Mouse (Mus musculus) common myeloid progenitor, adult 5-6 weeks (primary cell): ENCODE results near the gene Gm16513. TPM values are rescaled to one million over a fixed set of nuclear protein-coding genes. Genes with fewer than 3 reads are reported as not detected.
"Not testable (repeated sequence)": the region's sequence is repeated elsewhere in the genome, so short reads cannot be mapped to it uniquely, and the experiment has no call there.

ENCODE experiments used
- ATAC-seq: replicated peaks from 2 replicates; pipeline ENCODE4 v1.8.0; 2016; ENCODE audit warnings: low read depth, mild to moderate bottlenecking, moderate TSS enrichment, inconsistent platforms; ENCODE audit not compliant: poor library complexity, severe bottlenecking
- total RNA-seq: library from RNA; stranded (forward); fragments of 200-1000, 187-1606 nt; gene quantifications from 2 replicates; pipeline ENCODE4 v1.2.3, GENCODE M21; 2017

Gm16513 gene
- not detected in 2 replicates for total RNA-seq

DNA sequence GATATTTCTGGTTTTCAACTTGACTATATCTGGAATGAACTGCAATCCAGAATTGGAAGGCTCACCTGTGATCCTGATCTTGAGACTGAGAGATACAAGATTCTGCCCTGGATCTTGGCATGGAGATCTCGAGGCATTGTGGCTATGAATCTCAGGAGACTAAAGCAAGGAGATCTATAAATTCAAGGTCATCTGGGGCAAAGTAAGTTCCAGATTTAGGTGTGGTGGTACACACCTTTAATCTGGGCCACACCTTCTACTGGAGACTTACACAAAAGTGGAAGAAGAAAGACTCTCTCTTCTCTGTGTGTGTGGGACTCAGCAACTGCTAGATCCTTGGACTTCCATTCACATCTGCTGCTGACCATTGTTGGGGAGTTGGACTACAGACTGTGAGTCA, at the start of gene Gm16513:
TSS of gene Gm16513 (plus strand) at position 301 of the 400 bp plus-strand sequence.
- ATAC-seq: not testable (repeated sequence)

Other genes starting within 250 kb of the Gm16513 start
- gene Gm6367, start 194.0 kb upstream of the Gm16513 start, total RNA-seq: not detected in 2 replicates
- not detected in 2 replicates for gene Gm7942, start 75.7 kb upstream of the Gm16513 start, total RNA-seq
- not detected in 2 replicates for gene Gm10424, start 90.1 kb downstream of the Gm16513 start, total RNA-seq
- gene Gm3259, start 123.3 kb downstream of the Gm16513 start, total RNA-seq: not detected in 2 replicates